Mouse (Mus musculus) hindbrain, embryonic 16.5 days (tissue): ENCODE measurements at regions not wholly inside any gene's neighbourhood (a gene's known extent, or its start where the extent isn't known, plus 50 kb on each side); places are given as distances from the start of the nearest gene placed in this dataset.
A peak's percentile ranks its signal among the peaks of the same experiment; 100 is the strongest.

ENCODE experiments used
- ATAC-seq: fragments of 200-750 bp; cut with Nextera tagmentation; 2 replicates; pipeline ENCODE4 v1.8.0; 2017; ENCODE audit warnings: moderate TSS enrichment, moderate library complexity
- H3K27ac ChIP-seq: fragments of 300-500 bp; sonication (generic); 2 replicates; pipeline ENCODE4 v1.5.1; 2014; ENCODE audit warnings: low read depth, mild to moderate bottlenecking, control low read depth, low read length, moderate library complexity
- H3K27me3 ChIP-seq: fragments of 300-500 bp; sonication (generic); replicated peaks from 2 replicates; pipeline ENCODE4 v1.6.1; 2014; ENCODE audit warnings: low read length; ENCODE audit not compliant: control insufficient read depth, insufficient read depth
- H3K36me3 ChIP-seq: fragments of 300-500 bp; sonication (generic); 2 replicates; pipeline ENCODE4 v1.6.1; 2014; ENCODE audit warnings: mild to moderate bottlenecking, low read length, moderate library complexity, mixed read lengths; ENCODE audit not compliant: control insufficient read depth, insufficient read depth
- H3K4me1 ChIP-seq: fragments of 300-500 bp; sonication (generic); 2 replicates; pipeline ENCODE4 v1.6.1; 2014; ENCODE audit warnings: low read depth, low read length; ENCODE audit not compliant: control insufficient read depth, insufficient read depth
- H3K4me2 ChIP-seq: fragments of 300-500 bp; sonication (generic); 2 replicates; pipeline ENCODE4 v1.6.1; 2014; ENCODE audit warnings: mild to moderate bottlenecking, low read length, control low read depth, moderate library complexity
- H3K4me3 ChIP-seq: fragments of 300-500 bp; sonication (generic); 2 replicates; pipeline ENCODE4 v1.5.1; 2014; ENCODE audit warnings: mild to moderate bottlenecking, low read length, control low read depth, moderate library complexity
- H3K9ac ChIP-seq: fragments of 300-500 bp; sonication (generic); 2 replicates; pipeline ENCODE4 v1.6.1; 2014; ENCODE audit warnings: low read depth, mild to moderate bottlenecking, control low read depth, low read length, moderate library complexity
- H3K9me3 ChIP-seq: fragments of 300-500 bp; sonication (generic); 2 replicates; pipeline ENCODE4 v1.6.1; 2014; ENCODE audit warnings: mild to moderate bottlenecking, low read length, moderate library complexity; ENCODE audit not compliant: control insufficient read depth
- WGBS: fragments of 180-500 bp; shearing (Covaris S2); extraction: QIAGEN DNeasy Blood & Tissue Kit; methylation state at CpG from one replicate; pipeline ENCODE4 v1.1.7; 2014; 5-methylcytosine and 5-hydroxymethylcytosine counted together

DNA sequence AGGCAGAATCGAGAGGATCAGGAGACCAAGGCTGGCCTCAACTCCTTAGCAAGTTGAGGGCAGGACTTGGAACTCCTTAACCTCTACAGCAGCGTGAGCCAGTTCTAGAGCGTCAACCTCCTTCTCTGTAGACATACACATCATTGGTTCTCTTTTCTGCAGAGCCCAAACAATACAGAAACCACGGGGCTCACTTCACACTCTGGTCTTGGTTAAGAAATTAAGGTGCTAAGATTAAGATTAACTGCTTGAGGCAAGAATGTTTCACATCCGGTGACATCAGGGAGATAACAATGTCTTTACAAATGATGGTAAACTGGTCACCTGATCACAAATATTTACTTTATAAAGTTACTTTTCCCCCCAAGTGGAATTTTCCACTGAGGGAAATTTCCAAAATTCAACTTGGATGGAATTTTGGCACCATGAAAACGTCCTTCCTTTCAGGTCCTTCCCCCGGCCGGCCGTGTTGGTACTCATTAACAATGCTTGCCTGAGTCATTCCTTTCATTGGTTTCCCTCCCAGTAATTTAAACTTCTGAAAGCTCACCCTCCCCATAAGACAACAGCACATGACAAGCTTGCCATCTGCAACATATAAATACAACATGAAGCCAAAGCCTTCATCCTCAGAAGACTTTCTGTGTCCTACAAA lies 77.3 kb upstream of the Kdm7a start:
- H3K9me3 ChIP-seq = no peaks in the 10 kb centered on the region
- H3K4me1 ChIP-seq = peaks cover 3% of the 10 kb centered on the region; the same call in 1 of the 2 replicates
- whole genome bisulfite sequencing = 91% methylated on average over 9 of the region's 9 CpGs
- H3K27ac ChIP-seq = no peak overlapping the region
- no peak for ATAC-seq
- H3K27me3 ChIP-seq = no peaks in the 10 kb centered on the region
- no peak overlapping the region for H3K4me2 ChIP-seq
- no peak overlapping the region for H3K9ac ChIP-seq
- H3K36me3 ChIP-seq = no peaks in the 10 kb centered on the region
- no peak overlapping the region for H3K4me3 ChIP-seq

DNA sequence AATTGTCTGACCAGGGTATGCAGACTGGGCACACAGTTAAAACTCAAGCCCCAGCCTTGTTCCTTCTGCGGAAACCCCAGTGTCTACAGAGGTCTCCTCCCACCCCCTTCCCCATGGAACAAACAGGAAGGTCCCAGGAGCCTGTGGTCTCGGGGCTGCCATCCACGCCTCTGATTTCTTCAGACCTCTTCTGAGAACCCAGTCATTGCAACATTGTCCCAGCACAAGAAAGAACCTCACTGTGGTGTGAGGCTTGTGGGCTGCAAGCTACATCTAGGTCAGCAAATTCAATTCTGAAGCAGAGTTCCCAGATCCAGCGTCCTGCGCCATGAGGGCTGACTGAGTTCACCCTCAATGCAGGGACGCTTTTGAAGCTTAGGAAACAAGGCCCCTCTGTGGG lies 71.7 kb upstream of the Kdm7a start:
- ATAC-seq = no peak
- Histone ChIP-seq H3K4me2 (no peak overlapping the region), H3K36me3 (no peaks in the 10 kb centered on the region), H3K27me3 (no peaks in the 10 kb centered on the region), H3K4me3 (no peak overlapping the region), H3K9ac (no peak overlapping the region), H3K27ac (no peak overlapping the region), H3K4me1 (no peaks in the 10 kb centered on the region), H3K9me3 (no peaks in the 10 kb centered on the region)
- WGBS = 89% methylated on average over 6 of the region's 6 CpGs

- no peak overlapping the region for H3K4me2 ChIP-seq
- no peak overlapping the region for H3K9ac ChIP-seq
- no peak for ATAC-seq
- H3K4me3 ChIP-seq = no peak overlapping the region
- H3K4me1 ChIP-seq = no peaks in the 10 kb centered on the region
- H3K36me3 ChIP-seq = no peaks in the 10 kb centered on the region
- 85% methylated on average over 12 of the region's 12 CpGs for WGBS
- no peak overlapping the region for H3K27ac ChIP-seq
- no peaks in the 10 kb centered on the region for H3K27me3 ChIP-seq
- H3K9me3 ChIP-seq = no peaks in the 10 kb centered on the region
Measured at GRCm38 (mm10) chr6:39274774-39275502, 68.3 kb upstream of the Kdm7a start.

- H3K9ac ChIP-seq = no peak overlapping the region
- no peak for ATAC-seq
- no peaks in the 10 kb centered on the region for H3K27me3 ChIP-seq
- WGBS = 91% methylated on average over 1 of the region's 1 CpGs
- no peak overlapping the region for H3K4me3 ChIP-seq
- no peaks in the 10 kb centered on the region for H3K9me3 ChIP-seq
- H3K27ac ChIP-seq = no peak overlapping the region
- no peak overlapping the region for H3K4me2 ChIP-seq
- H3K36me3 ChIP-seq = no peaks in the 10 kb centered on the region
- H3K4me1 ChIP-seq = no peaks in the 10 kb centered on the region
Measured at GRCm38 (mm10) chr6:39273427-39273826, 66.8 kb upstream of the Kdm7a start.

GRCm38 (mm10) chr6:39270457-39270856 lies 63.9 kb upstream of the Kdm7a start:
- ATAC-seq = no peak
- WGBS = 83% methylated on average over 1 of the region's 1 CpGs
- H3K9me3 ChIP-seq = no peaks in the 10 kb centered on the region

DNA sequence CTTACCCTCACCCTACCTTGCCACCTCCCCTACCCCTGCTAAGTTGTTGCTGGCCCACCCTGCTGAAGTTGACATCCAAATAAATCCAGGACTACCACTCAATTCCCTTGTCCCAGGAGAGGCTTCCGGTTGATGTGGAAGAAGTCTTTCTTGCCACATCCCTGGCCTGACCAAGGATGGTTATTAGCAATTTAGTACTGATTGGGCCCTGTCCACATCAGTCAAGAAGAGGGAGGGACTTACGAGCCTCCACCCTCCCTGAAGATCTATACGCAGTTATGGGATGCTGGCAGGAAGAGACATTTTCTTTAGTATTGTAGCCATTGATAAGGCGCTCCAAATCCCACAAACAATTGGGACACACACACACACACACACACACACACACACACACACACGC lies 63.1 kb upstream of the Kdm7a start:
- no peaks in the 10 kb centered on the region for H3K9me3 ChIP-seq
- ATAC-seq = no peak
- H3K4me2 ChIP-seq = no peak overlapping the region
- no peaks in the 10 kb centered on the region for H3K4me1 ChIP-seq
- no peak overlapping the region for H3K9ac ChIP-seq
- 60% methylated on average over 5 of the region's 5 CpGs for WGBS
- H3K4me3 ChIP-seq = no peak overlapping the region
- H3K36me3 ChIP-seq = no peaks in the 10 kb centered on the region
- H3K27ac ChIP-seq = no peak overlapping the region
- H3K27me3 ChIP-seq = no peaks in the 10 kb centered on the region

More at GRCm38 (mm10) chr6:39270457-39270856, 63.9 kb upstream of the Kdm7a start:
- H3K36me3 ChIP-seq = no peaks in the 10 kb centered on the region
- no peak overlapping the region for H3K27ac ChIP-seq
- no peak overlapping the region for H3K4me3 ChIP-seq
- H3K4me2 ChIP-seq = no peak overlapping the region
- no peak overlapping the region for H3K9ac ChIP-seq
- no peaks in the 10 kb centered on the region for H3K4me1 ChIP-seq
- no peaks in the 10 kb centered on the region for H3K27me3 ChIP-seq

GRCm38 (mm10) chr6:39268647-39269428 lies 62.2 kb upstream of the Kdm7a start:
- H3K4me2 ChIP-seq = no peak overlapping the region
- no peak overlapping the region for H3K27ac ChIP-seq
- WGBS = 31% methylated on average over 8 of the region's 8 CpGs
- H3K9ac ChIP-seq = no peak overlapping the region
- no peaks in the 10 kb centered on the region for H3K9me3 ChIP-seq
- H3K4me1 ChIP-seq = no peaks in the 10 kb centered on the region
- H3K4me3 ChIP-seq = no peak overlapping the region
- ATAC-seq = no peak
- H3K27me3 ChIP-seq = no peaks in the 10 kb centered on the region
- no peaks in the 10 kb centered on the region for H3K36me3 ChIP-seq

DNA sequence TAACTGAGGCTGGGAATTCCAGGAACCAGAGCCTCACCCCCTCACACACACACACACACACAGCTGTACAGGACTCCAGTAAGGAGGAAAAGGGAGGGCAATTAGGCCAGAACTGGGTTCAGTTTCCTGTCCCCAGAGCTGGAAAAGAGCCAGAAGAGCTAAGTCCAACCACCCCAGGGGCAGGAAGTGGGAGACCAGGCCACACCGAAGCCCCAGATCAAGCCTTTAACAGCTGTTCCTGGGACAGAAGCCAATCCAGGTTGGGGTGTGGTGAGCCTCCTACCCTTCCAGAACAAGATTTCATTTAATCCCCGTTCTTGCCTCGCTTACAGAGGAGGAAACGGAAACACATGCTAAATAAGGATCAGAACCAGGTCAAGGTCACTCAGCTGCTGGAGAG lies 58.1 kb upstream of the Kdm7a start:
- no peak overlapping the region for H3K9ac ChIP-seq
- no peaks in the 10 kb centered on the region for H3K9me3 ChIP-seq
- no peaks in the 10 kb centered on the region for H3K27me3 ChIP-seq
- H3K4me3 ChIP-seq = no peak overlapping the region
- no peaks in the 10 kb centered on the region for H3K4me1 ChIP-seq
- H3K27ac ChIP-seq = no peak overlapping the region
- WGBS = 80% methylated on average over 4 of the region's 4 CpGs
- H3K36me3 ChIP-seq = no peaks in the 10 kb centered on the region
- no peak overlapping the region for H3K4me2 ChIP-seq
- ATAC-seq = 0 out of 2 replicates have a peak, but pooled peaks have one; percentile 37

DNA sequence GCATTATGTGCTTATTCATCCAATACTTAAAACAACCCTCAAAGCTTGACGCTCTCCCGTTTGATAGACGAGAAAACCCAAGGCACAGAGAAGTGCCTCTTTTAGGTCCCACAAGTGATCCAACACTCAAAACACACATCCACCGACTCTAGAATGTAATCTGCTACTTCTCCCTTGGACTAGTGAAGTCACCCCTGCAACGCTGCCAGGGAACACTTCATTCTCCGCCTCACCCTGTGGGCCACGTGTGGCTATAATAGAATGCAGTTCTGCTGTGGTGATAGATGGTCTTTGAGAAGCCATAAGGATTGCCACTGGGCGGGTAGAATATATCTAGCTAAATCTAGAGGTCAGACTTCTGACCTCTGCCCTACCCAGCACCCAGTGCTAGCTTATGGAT lies 57.0 kb upstream of the Kdm7a start:
- no peak overlapping the region for H3K9ac ChIP-seq
- no peaks in the 10 kb centered on the region; the same call in 1 of the 2 replicates for H3K27me3 ChIP-seq
- H3K4me3 ChIP-seq = no peak overlapping the region
- H3K27ac ChIP-seq = no peak overlapping the region
- H3K9me3 ChIP-seq = no peaks in the 10 kb centered on the region
- H3K4me2 ChIP-seq = no peak overlapping the region
- ATAC-seq = no peak
- H3K4me1 ChIP-seq = no peaks in the 10 kb centered on the region
- 72% methylated on average over 8 of the region's 8 CpGs for WGBS
- H3K36me3 ChIP-seq = no peaks in the 10 kb centered on the region
